Mouse (Mus musculus) lung, adult 2 months (tissue): ENCODE data around the gene Gm9833.

Experiments used
- CTCF ChIP-seq: fragments of 200-500 bp; IDR thresholded peaks from 2 replicates; pipeline ENCODE4 v1.5.1; 2011; ENCODE audit warnings: mild to moderate bottlenecking, low read length, control low read depth; ENCODE audit not compliant: insufficient read depth
- POLR2A ChIP-seq: fragments of 200-500 bp; IDR thresholded peaks from 2 replicates; pipeline ENCODE4 v1.6.1; 2011; ENCODE audit warnings: low read depth, mild to moderate bottlenecking, control low read depth, low read length, borderline replicate concordance; ENCODE audit errors: extremely low read depth

GRCm38 (mm10) chr3:10092499-10092898, 4.6 kb downstream of the Gm9833 start:
- TF ChIP-seq CTCF: no peak
- no peak for TF ChIP-seq POLR2A
